Mouse (Mus musculus): ENCODE measurements around the gene Col5a3. TPM values are rescaled to one million over a fixed set of nuclear protein-coding genes. Genes with fewer than 3 reads are reported as not detected.
A peak's percentile ranks its signal among the peaks of the same experiment; 100 is the strongest.

Gene Col5a3
- total and polyA plus RNA-seq, 2 experiments from 2014 or later: 0.83 to 3.0 TPM

GRCm38 (mm10) chr9:20748540-20748939 is 66.3 kb downstream of the Col5a3 start:
- no peaks in the 10 kb centered on the region for H3K4me1 ChIP-seq (ENCODE audit: insufficient read depth, low read length)
- no peak for ATAC-seq (ENCODE audit: low FRiP score)

GRCm38 (mm10) chr9:20747682-20748081 is 67.2 kb downstream of the Col5a3 start:
- no peaks in the 10 kb centered on the region for H3K27me3 ChIP-seq (ENCODE audit: insufficient read depth, low read length)
- H3K4me1 ChIP-seq (ENCODE audit: insufficient read depth, low read length): no peaks in the 10 kb centered on the region
- 14% methylated on average over 3 of the region's 3 CpGs for WGBS
- TF ChIP-seq CTCF (IDR thresholded peaks at IDR 0.05): no peak
- H3K27ac ChIP-seq (ENCODE audit: low read depth, low read length): no peak overlapping the region
- DNase-seq (ENCODE audit: low spot score) (no peak), ATAC-seq (ENCODE audit: low FRiP score) (no peak)
- no peak overlapping the region for H3K4me2 ChIP-seq (ENCODE audit: low read depth, low read length, poor library complexity, severe bottlenecking)
- H3K9ac ChIP-seq (replicated peaks; ENCODE audit: low read length, poor library complexity, severe bottlenecking): no peak overlapping the region
- no peak overlapping the region for H3K4me3 ChIP-seq (ENCODE audit: low read depth, low read length)
- no peaks in the 10 kb centered on the region for H3K36me3 ChIP-seq (ENCODE audit: insufficient read depth, low read length)
- no peaks in the 10 kb centered on the region for H3K9me3 ChIP-seq (ENCODE audit: low read length)

More at GRCm38 (mm10) chr9:20748540-20748939, 66.3 kb downstream of the Col5a3 start:
- DNase-seq (ENCODE audit: low spot score): no peak
- no peak for TF ChIP-seq CTCF (IDR thresholded peaks at IDR 0.05)
- WGBS: 89% methylated on average over 3 of the region's 3 CpGs
- Histone ChIP-seq H3K27ac (ENCODE audit: low read depth, low read length) (no peak overlapping the region), H3K9me3 (ENCODE audit: low read length) (no peaks in the 10 kb centered on the region), H3K36me3 (ENCODE audit: insufficient read depth, low read length) (no peaks in the 10 kb centered on the region), H3K4me3 (ENCODE audit: low read depth, low read length) (no peak overlapping the region), H3K27me3 (ENCODE audit: insufficient read depth, low read length) (no peaks in the 10 kb centered on the region), H3K4me2 (ENCODE audit: low read depth, low read length, poor library complexity, severe bottlenecking) (no peak overlapping the region), H3K9ac (replicated peaks; ENCODE audit: low read length, poor library complexity, severe bottlenecking) (no peak overlapping the region)

GRCm38 (mm10) chr9:20746017-20746660 is 68.7 kb downstream of the Col5a3 start, which contains the start of gene Olfm2:
Olfm2 (minus strand) TSS chr9:20746349.
- TF ChIP-seq CTCF (IDR thresholded peaks at IDR 0.05): 0 out of 2 replicates have a peak, but pooled peaks have one; percentile 4
- H3K4me3 ChIP-seq (ENCODE audit: low read depth, low read length): peak within 1 kb of the TSS; percentile 79
- DNase-seq (ENCODE audit: low spot score) (peak; percentile 49), ATAC-seq (ENCODE audit: low FRiP score) (peak; percentile 45)
- no peaks in the 10 kb centered on the region for H3K27me3 ChIP-seq (ENCODE audit: insufficient read depth, low read length)
- peak within 1 kb of the TSS; percentile 85 for H3K9ac ChIP-seq (replicated peaks; ENCODE audit: low read length, poor library complexity, severe bottlenecking)
- H3K27ac ChIP-seq (ENCODE audit: low read depth, low read length): peak within 1 kb of the TSS; percentile 70
- H3K9me3 ChIP-seq (ENCODE audit: low read length): no peaks in the 10 kb centered on the region
- H3K4me1 ChIP-seq (ENCODE audit: insufficient read depth, low read length): no peaks in the 10 kb centered on the region
- under 1% methylated on average over 40 of the region's 50 CpGs for WGBS
- peak within 1 kb of the TSS; percentile 85 for H3K4me2 ChIP-seq (ENCODE audit: low read depth, low read length, poor library complexity, severe bottlenecking)
- H3K36me3 ChIP-seq (ENCODE audit: insufficient read depth, low read length): no peaks in the 10 kb centered on the region; the same call in 1 of the 2 replicates

GRCm38 (mm10) chr9:20745129-20745966 is 69.5 kb downstream of the Col5a3 start:
- peak; percentile 49 for ATAC-seq (ENCODE audit: low FRiP score)
- H3K36me3 ChIP-seq (ENCODE audit: insufficient read depth, low read length): no peaks in the 10 kb centered on the region; the same call in 1 of the 2 replicates
- 8% methylated on average over 17 of the region's 17 CpGs for WGBS
- peak; percentile 35; the same call in 1 of the 2 replicates for TF ChIP-seq CTCF (IDR thresholded peaks at IDR 0.05)
- H3K27me3 ChIP-seq (ENCODE audit: insufficient read depth, low read length): no peaks in the 10 kb centered on the region
- H3K4me2 ChIP-seq (ENCODE audit: low read depth, low read length, poor library complexity, severe bottlenecking): peak overlapping the region; percentile 85
- peak overlapping the region; percentile 70 for H3K27ac ChIP-seq (ENCODE audit: low read depth, low read length)
- no peaks in the 10 kb centered on the region for H3K4me1 ChIP-seq (ENCODE audit: insufficient read depth, low read length)
- H3K9ac ChIP-seq (replicated peaks; ENCODE audit: low read length, poor library complexity, severe bottlenecking): peak overlapping the region; percentile 85
- peak; percentile 43 for DNase-seq (ENCODE audit: low spot score)
- H3K4me3 ChIP-seq (ENCODE audit: low read depth, low read length): peak overlapping the region; percentile 79
- no peaks in the 10 kb centered on the region for H3K9me3 ChIP-seq (ENCODE audit: low read length)

- H3K27ac ChIP-seq (ENCODE audit: low read depth, low read length): 0 out of 2 replicates have a peak overlapping the region, but pooled peaks have one; percentile 70
- no peaks in the 10 kb centered on the region; the same call in 1 of the 2 replicates for H3K36me3 ChIP-seq (ENCODE audit: insufficient read depth, low read length)
- H3K27me3 ChIP-seq (ENCODE audit: insufficient read depth, low read length): no peaks in the 10 kb centered on the region
- ATAC-seq (ENCODE audit: low FRiP score): 0 out of 2 replicates have a peak, but pooled peaks have one; percentile 35
- H3K9ac ChIP-seq (replicated peaks; ENCODE audit: low read length, poor library complexity, severe bottlenecking): peak overlapping the region; percentile 14; the same call in 1 of the 2 replicates
- H3K4me3 ChIP-seq (ENCODE audit: low read depth, low read length): peak overlapping the region; percentile 79
- peak overlapping the region; percentile 85 for H3K4me2 ChIP-seq (ENCODE audit: low read depth, low read length, poor library complexity, severe bottlenecking)
- 10% methylated on average over 22 of the region's 22 CpGs for WGBS
- TF ChIP-seq CTCF (IDR thresholded peaks at IDR 0.05): peak; percentile 80
- H3K4me1 ChIP-seq (ENCODE audit: insufficient read depth, low read length): no peaks in the 10 kb centered on the region
- no peak for DNase-seq (ENCODE audit: low spot score)
- no peaks in the 10 kb centered on the region for H3K9me3 ChIP-seq (ENCODE audit: low read length)
Measured at GRCm38 (mm10) chr9:20743946-20744738, 70.7 kb downstream of the Col5a3 start.

Data from midbrain, postnatal 0 days (tissue).